Mouse (Mus musculus) lung, adult 2 months (tissue): ENCODE measurements around the gene Tmem54. TPM values are rescaled to one million over a fixed set of nuclear protein-coding genes. Genes with fewer than 3 reads are reported as not detected.

Experiments
- DNase-seq: peaks from one replicate; pipeline ENCODE4 v3.0.0; 2022
- H3K4me1 ChIP-seq: fragments of 200-500 bp; 2 replicates; pipeline ENCODE4 v1.6.1; 2011; ENCODE audit warnings: low read length; ENCODE audit not compliant: control insufficient read depth, insufficient read depth
- H3K4me3 ChIP-seq: fragments of 200-500 bp; replicated peaks from 2 replicates; pipeline ENCODE3; 2011; ENCODE audit warnings: low read depth, mild to moderate bottlenecking, control low read depth, low read length; ENCODE audit errors: extremely low read depth
- CTCF ChIP-seq: fragments of 200-500 bp; IDR thresholded peaks from 2 replicates; pipeline ENCODE4 v1.5.1; 2011; ENCODE audit warnings: mild to moderate bottlenecking, low read length, control low read depth; ENCODE audit not compliant: insufficient read depth
- POLR2A ChIP-seq: fragments of 200-500 bp; IDR thresholded peaks from 2 replicates; pipeline ENCODE4 v1.6.1; 2011; ENCODE audit warnings: low read depth, mild to moderate bottlenecking, control low read depth, low read length, borderline replicate concordance; ENCODE audit errors: extremely low read depth
- WGBS: fragments of 180-500 bp; shearing (Covaris S2); methylation state at CpG from one replicate; pipeline ENCODE4 v1.1.7; 2018; 5-methylcytosine and 5-hydroxymethylcytosine counted together
- polyA plus RNA-seq: library from polyadenylated mRNA; depleted of rRNA; stranded (reverse); fragments of >200 nt; gene quantifications from 2 replicates; pipeline ENCODE4 v1.2.3, GENCODE M21; 2012

Tmem54 gene
- polyA plus RNA-seq, 1 experiment = 39.0 TPM

DNA sequence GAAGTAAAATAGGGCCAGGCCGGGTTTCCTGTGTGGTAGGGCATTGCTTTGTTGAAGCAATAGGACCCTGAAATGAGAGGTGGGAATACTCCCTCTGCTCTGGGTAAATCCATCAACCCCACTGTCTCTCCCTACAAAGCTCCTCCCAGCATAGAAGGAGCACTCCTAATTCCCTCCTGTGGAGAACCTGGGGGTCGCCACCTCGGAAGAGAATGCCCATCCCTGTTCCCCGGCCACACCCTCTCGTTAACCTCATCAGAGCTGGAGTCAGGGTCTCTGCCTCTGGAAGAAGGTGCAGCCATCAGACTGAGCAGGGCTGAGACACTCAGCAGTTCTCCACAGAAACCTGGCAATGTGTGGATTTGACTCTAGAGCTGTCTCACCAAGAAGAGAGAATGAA lies 17.5 kb upstream of the Tmem54 start:
- Histone ChIP-seq H3K4me1 (no peaks in the 10 kb centered on the region), H3K4me3 (no peak overlapping the region)
- TF ChIP-seq CTCF (no peak), POLR2A (no peak)
- DNase-seq = no peak
- WGBS = 55% methylated on average over 5 of the region's 5 CpGs

GRCm38 (mm10) chr4:129095276-129095675 lies 10.1 kb upstream of the Tmem54 start:
- no peak for DNase-seq
- 28% methylated on average over 15 of the region's 15 CpGs for WGBS
- no peaks in the 10 kb centered on the region for H3K4me1 ChIP-seq
- no peak overlapping the region for H3K4me3 ChIP-seq
- TF ChIP-seq CTCF (no peak), POLR2A (no peak)

GRCm38 (mm10) chr4:129097006-129097405 lies 8.3 kb upstream of the Tmem54 start:
- WGBS = 75% methylated on average over 7 of the region's 7 CpGs
- no peaks in the 10 kb centered on the region for H3K4me1 ChIP-seq
- H3K4me3 ChIP-seq = no peak overlapping the region
- DNase-seq = no peak
- no peak for TF ChIP-seq CTCF
- no peak for TF ChIP-seq POLR2A

GRCm38 (mm10) chr4:129102133-129102829 lies 3.1 kb upstream of the Tmem54 start:
- TF ChIP-seq CTCF = no peak
- H3K4me1 ChIP-seq = no peaks in the 10 kb centered on the region
- WGBS = 62% methylated on average over 14 of the region's 14 CpGs
- no peak for DNase-seq
- H3K4me3 ChIP-seq = no peak overlapping the region

- no peak overlapping the region for H3K4me3 ChIP-seq
- H3K4me1 ChIP-seq = no peaks in the 10 kb centered on the region
- DNase-seq = no peak
- TF ChIP-seq CTCF (no peak), POLR2A (no peak)
- 29% methylated on average over 9 of the region's 9 CpGs for WGBS
Observed at GRCm38 (mm10) chr4:129106073-129106472, 725 bp downstream of the Tmem54 start.

GRCm38 (mm10) chr4:129107348-129107899 lies 2.1 kb downstream of the Tmem54 start:
- TF ChIP-seq POLR2A (no peak), CTCF (no peak)

GRCm38 (mm10) chr4:129108624-129109023 lies 3.3 kb downstream of the Tmem54 start:
- DNase-seq = no peak
- WGBS = 84% methylated on average over 7 of the region's 7 CpGs
- no peak overlapping the region for H3K4me3 ChIP-seq
- TF ChIP-seq POLR2A (no peak), CTCF (no peak)
- H3K4me1 ChIP-seq = no peaks in the 10 kb centered on the region

More at GRCm38 (mm10) chr4:129107348-129107899, 2.1 kb downstream of the Tmem54 start:
- H3K4me3 ChIP-seq = no peak overlapping the region
- DNase-seq = no peak
- 54% methylated on average over 10 of the region's 10 CpGs for WGBS
- H3K4me1 ChIP-seq = no peaks in the 10 kb centered on the region

- WGBS = 86% methylated on average over 6 of the region's 6 CpGs
- Histone ChIP-seq H3K4me3 (no peak overlapping the region), H3K4me1 (no peaks in the 10 kb centered on the region)
- no peak for TF ChIP-seq CTCF
- TF ChIP-seq POLR2A = no peak
- DNase-seq = no peak
Observed at GRCm38 (mm10) chr4:129110804-129111203, 5.5 kb downstream of the Tmem54 start.

- no peak for DNase-seq
- TF ChIP-seq CTCF (no peak), POLR2A (no peak)
- Histone ChIP-seq H3K4me3 (no peak overlapping the region), H3K4me1 (no peaks in the 10 kb centered on the region)
- WGBS = 52% methylated on average over 11 of the region's 11 CpGs
Observed at GRCm38 (mm10) chr4:129111350-129111749, 6.0 kb downstream of the Tmem54 start.

GRCm38 (mm10) chr4:129112231-129112630 lies 6.9 kb downstream of the Tmem54 start:
- WGBS = 42% methylated on average over 13 of the region's 13 CpGs
- TF ChIP-seq CTCF = no peak
- no peak for TF ChIP-seq POLR2A
- no peak for DNase-seq
- Histone ChIP-seq H3K4me3 (no peak overlapping the region), H3K4me1 (no peaks in the 10 kb centered on the region)
